13 mouse cellular contexts compared by ENCODE assay signal in the genomic region with DNA sequence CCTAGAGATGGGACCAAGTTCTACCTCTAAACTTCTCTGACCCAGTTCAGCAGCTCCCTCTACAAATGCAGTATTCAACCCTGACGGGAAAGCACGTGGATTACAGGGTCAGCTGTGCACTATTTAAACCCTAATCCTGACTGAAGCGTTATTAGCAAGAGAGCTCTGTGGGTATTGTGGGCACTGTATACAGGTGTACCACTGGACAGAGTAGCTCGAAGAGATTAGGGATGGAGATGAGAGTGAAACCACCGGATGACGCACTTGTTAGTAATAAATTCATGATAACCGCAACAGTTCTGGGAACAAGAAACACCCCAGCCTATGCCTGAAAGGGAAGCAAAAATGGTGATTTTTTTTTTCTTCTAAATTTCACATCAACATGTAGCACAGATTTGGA.
"Had no signal": no experiment of that assay in that cellular context is flagged by ENCODE, and none has a peak within 500 bp of the region (broad histone marks: within the 10 kb centered on the region; RNA-seq: fewer than 3 reads in every experiment).

No protein-coding gene starts in this region.

- H3K9ac ChIP-seq: liver, embryonic 15.5 days had no signal

- H3K4me3 ChIP-seq: left cerebral cortex, adult 2 months; limb, embryonic 10.5 days; liver, embryonic 15.5 days had no signal

- H3K36me3 ChIP-seq: limb, embryonic 10.5 days; liver, embryonic 15.5 days had no signal

- H3K27ac ChIP-seq: left cerebral cortex, adult 2 months; limb, embryonic 10.5 days; liver, embryonic 15.5 days had no signal

- DNase-seq: kidney, adult 8-10 months; kidney, postnatal 25 days; lung, adult 2 months; lung, postnatal 36 days; right cerebral cortex, postnatal 25 days; thymus, postnatal 4 days had no signal

- ATAC-seq: intestine, postnatal 0 days; lung, postnatal 0 days had no signal

- H3K27me3 ChIP-seq: liver, embryonic 15.5 days had no signal

- H3K9me3 ChIP-seq: limb, embryonic 10.5 days; liver, embryonic 15.5 days had no signal

- H3K4me2 ChIP-seq: liver, embryonic 11.5 days; liver, embryonic 15.5 days; midbrain, embryonic 11.5 days had no signal
